Mouse (Mus musculus) telencephalon, adult 2 months (tissue): ENCODE results near the gene Dhrs13.

Experiments used
- DNase-seq: peaks from one replicate; pipeline ENCODE4 v3.0.0-alpha.2; 2011; ENCODE audit warnings: low read depth, low spot score

The Dhrs13 gene

GRCm38 (mm10) chr11:78031947-78032808, at the start of gene Dhrs13:
TSS of gene Dhrs13 (plus strand) at chr11:78032280.
- peak; percentile 85 for DNase-seq

GRCm38 (mm10) chr11:77982441-77982905, 49.6 kb upstream of the Dhrs13 start, which contains the start of gene Phf12:
TSS of gene Phf12 (plus strand) at chr11:77982754.
- DNase-seq, result peak; percentile 99

- DNase-seq, result no peak
Measured at GRCm38 (mm10) chr11:77983191-77983936, 48.7 kb upstream of the Dhrs13 start.

- no peak for DNase-seq
Measured at GRCm38 (mm10) chr11:77983937-77984835, 47.9 kb upstream of the Dhrs13 start.

- DNase-seq, result no peak
Measured at GRCm38 (mm10) chr11:77984836-77985231, 47.2 kb upstream of the Dhrs13 start.

- DNase-seq, result no peak
Measured at GRCm38 (mm10) chr11:77985541-77986065, 46.5 kb upstream of the Dhrs13 start.

- peak; percentile 65 for DNase-seq
Measured at GRCm38 (mm10) chr11:77989071-77989690, 42.9 kb upstream of the Dhrs13 start.

GRCm38 (mm10) chr11:77995556-77995955, 36.5 kb upstream of the Dhrs13 start:
- no peak for DNase-seq

GRCm38 (mm10) chr11:78006446-78006845, 25.6 kb upstream of the Dhrs13 start:
- DNase-seq, result no peak

GRCm38 (mm10) chr11:78019676-78020075, 12.4 kb upstream of the Dhrs13 start:
- DNase-seq, result peak; percentile 45

- no peak for DNase-seq
Measured at GRCm38 (mm10) chr11:78023607-78024006, 8.5 kb upstream of the Dhrs13 start.

- DNase-seq, result no peak
Measured at GRCm38 (mm10) chr11:78029240-78029639, 2.8 kb upstream of the Dhrs13 start.

GRCm38 (mm10) chr11:78030600-78030999, 1.5 kb upstream of the Dhrs13 start:
- no peak for DNase-seq

- no peak for DNase-seq
Measured at GRCm38 (mm10) chr11:78031389-78031788, 691 bp upstream of the Dhrs13 start.

GRCm38 (mm10) chr11:78032809-78033195, 722 bp downstream of the Dhrs13 start:
- no peak for DNase-seq

GRCm38 (mm10) chr11:78033931-78034617, 2.0 kb downstream of the Dhrs13 start:
- DNase-seq, result no peak

GRCm38 (mm10) chr11:78036791-78037190, 4.7 kb downstream of the Dhrs13 start:
- DNase-seq, result no peak

GRCm38 (mm10) chr11:78037831-78038752, 6.0 kb downstream of the Dhrs13 start, which contains the start of gene Flot2:
TSS of gene Flot2 (plus strand) at chr11:78037931.
- no peak for DNase-seq

GRCm38 (mm10) chr11:78040878-78041277, 8.8 kb downstream of the Dhrs13 start:
- DNase-seq, result no peak
